In genomic region chr7:4937392-4937791, GRCm38 (mm10) we compare ENCODE assay signal across 17 mouse cellular contexts. TPM values are rescaled to one million over a fixed set of nuclear protein-coding genes. Genes with fewer than 3 reads are reported as not detected.
DNase-seq lines count a peak whose midpoint lies in the region.
"Had no signal": no experiment of that assay in that cellular context is flagged by ENCODE, and none has a peak within 500 bp of the region (broad histone marks: within the 10 kb centered on the region; RNA-seq: fewer than 3 reads in every experiment).

No protein-coding gene starts in this region.

- DNase-seq in heart, adult 11 months, result peak; percentile 90
- DNase-seq in heart, postnatal 10 days, result no peak
- DNase-seq: adrenal gland, adult 2 months; adrenal gland, adult 8-10 months; adrenal gland, postnatal 10 days; adrenal gland, postnatal 14 days; adrenal gland, postnatal 25 days; adrenal gland, postnatal 36 days; B cell, adult 2 months; cerebellum, adult 11 months; cerebellum, adult 11-12 months; cerebellum, adult 18-20 months; cerebellum, adult 2 months had no signal

- intact Hi-C loops in heart, postnatal 10 days (cut with DNase I), result no loop called here

RNA-seq across cellular contexts. Expression of gene Ssc5d, which starts 11.8 kb away (rescaled TPM):
- 10 to 100 TPM; 12.5 TPM for total RNA-seq in heart, postnatal 10 days (2021)

RNA-seq across cellular contexts. Expression of gene Nat14, which starts 15.6 kb away (rescaled TPM):
- 1 to 10 TPM; 4.9 to 5.2 TPM for total RNA-seq in heart, postnatal 10 days (2021)

RNA-seq across cellular contexts. Expression of gene Zfp628, which starts 22.4 kb away (rescaled TPM):
- 10 to 100 TPM; 11.8 to 13.8 TPM for total RNA-seq in heart, postnatal 10 days (2021)

RNA-seq across cellular contexts. Expression of gene Sbk2, which starts 26.8 kb away (rescaled TPM):
- 1 to 10 TPM; 7.2 to 9.0 TPM for total RNA-seq in heart, postnatal 10 days (2021)
- total RNA-seq: MEL had no signal

RNA-seq across cellular contexts. Expression of gene Gm36210, which starts 31.1 kb away (rescaled TPM):
- total RNA-seq in heart, postnatal 10 days (2021), result not detected
- total RNA-seq: adrenal gland, adult 18-20 months; adrenal gland, postnatal 10 days; adrenal gland, postnatal 25 days; adrenal gland, postnatal 36 days; CH12.LX; G1E had no signal
